Mouse (Mus musculus): Measurements from ENCODE around the gene Mark4. TPM values are rescaled to one million over a fixed set of nuclear protein-coding genes. Genes with fewer than 3 reads are reported as not detected.

Gene Mark4
- polyA plus RNA-seq, 1 experiment from 2014 or later = 19.2 TPM

DNA sequence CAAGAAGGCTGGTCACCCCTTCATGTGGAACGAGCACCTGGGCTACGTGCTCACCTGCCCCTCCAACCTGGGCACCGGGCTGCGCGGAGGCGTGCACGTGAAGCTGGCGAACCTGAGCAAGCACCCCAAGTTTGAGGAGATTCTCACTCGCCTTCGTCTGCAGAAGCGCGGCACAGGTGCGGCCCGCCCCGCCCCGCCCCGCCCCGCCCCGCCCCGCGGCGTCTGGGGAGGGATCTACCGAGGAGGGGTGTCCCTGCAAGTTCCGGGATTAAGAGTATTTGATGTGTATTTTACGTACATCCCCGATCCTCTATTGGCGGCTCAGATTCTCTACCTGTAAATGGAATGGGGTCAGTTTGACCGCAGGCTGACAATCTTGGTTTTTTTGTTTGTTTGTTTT is 38.5 kb downstream of the Mark4 start:
- H3K36me3 ChIP-seq (ENCODE audit: control insufficient read depth, insufficient read depth, low read length) = peaks cover 4% of the 10 kb centered on the region; the same call in 1 of the 2 replicates
- H3K4me1 ChIP-seq (ENCODE audit: control insufficient read depth, insufficient read depth, low read length) = no peaks in the 10 kb centered on the region
- no peak overlapping the region for H3K4me2 ChIP-seq (ENCODE audit: low read depth, low read length)
- ATAC-seq (ENCODE audit: low read depth) = no peak
- no peak overlapping the region for H3K27ac ChIP-seq (ENCODE audit: low read depth, low read length)
- no peaks in the 10 kb centered on the region for H3K9me3 ChIP-seq (ENCODE audit: control insufficient read depth, low read length)
- peaks cover 16% of the 10 kb centered on the region for H3K27me3 ChIP-seq (ENCODE audit: control insufficient read depth, insufficient read depth, low read length)
- H3K9ac ChIP-seq (replicated peaks; ENCODE audit: low read depth, low read length) = no peak overlapping the region
- WGBS = 7% methylated on average over 28 of the region's 28 CpGs
- H3K4me3 ChIP-seq (ENCODE audit: low read depth, low read length) = no peak overlapping the region

DNA sequence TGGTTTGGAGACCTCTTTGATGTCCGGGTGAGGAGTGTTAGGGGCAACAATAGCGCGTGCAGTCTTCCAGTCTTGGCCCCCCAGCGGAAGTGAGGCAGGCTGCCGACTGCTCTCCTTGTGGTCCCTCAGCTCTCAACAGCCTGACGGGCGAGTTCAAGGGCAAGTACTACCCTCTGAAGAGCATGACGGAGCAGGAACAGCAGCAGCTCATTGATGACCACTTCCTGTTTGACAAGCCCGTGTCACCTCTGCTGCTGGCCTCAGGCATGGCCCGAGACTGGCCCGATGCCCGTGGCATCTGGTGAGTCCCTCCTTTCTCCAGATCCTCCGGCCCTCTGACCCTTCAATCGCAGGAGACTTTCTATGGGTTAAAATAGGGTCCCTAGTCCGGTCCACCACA is 42.0 kb downstream of the Mark4 start:
- H3K9me3 ChIP-seq (ENCODE audit: control insufficient read depth, low read length) = no peaks in the 10 kb centered on the region
- no peaks in the 10 kb centered on the region for H3K4me1 ChIP-seq (ENCODE audit: control insufficient read depth, insufficient read depth, low read length)
- no peak overlapping the region for H3K27ac ChIP-seq (ENCODE audit: low read depth, low read length)
- no peak overlapping the region for H3K9ac ChIP-seq (replicated peaks; ENCODE audit: low read depth, low read length)
- peaks cover 16% of the 10 kb centered on the region for H3K27me3 ChIP-seq (ENCODE audit: control insufficient read depth, insufficient read depth, low read length)
- no peaks in the 10 kb centered on the region for H3K36me3 ChIP-seq (ENCODE audit: control insufficient read depth, insufficient read depth, low read length)
- H3K4me2 ChIP-seq (ENCODE audit: low read depth, low read length) = no peak overlapping the region
- ATAC-seq (ENCODE audit: low read depth) = no peak
- no peak overlapping the region for H3K4me3 ChIP-seq (ENCODE audit: low read depth, low read length)
- 76% methylated on average over 15 of the region's 15 CpGs for WGBS

DNA sequence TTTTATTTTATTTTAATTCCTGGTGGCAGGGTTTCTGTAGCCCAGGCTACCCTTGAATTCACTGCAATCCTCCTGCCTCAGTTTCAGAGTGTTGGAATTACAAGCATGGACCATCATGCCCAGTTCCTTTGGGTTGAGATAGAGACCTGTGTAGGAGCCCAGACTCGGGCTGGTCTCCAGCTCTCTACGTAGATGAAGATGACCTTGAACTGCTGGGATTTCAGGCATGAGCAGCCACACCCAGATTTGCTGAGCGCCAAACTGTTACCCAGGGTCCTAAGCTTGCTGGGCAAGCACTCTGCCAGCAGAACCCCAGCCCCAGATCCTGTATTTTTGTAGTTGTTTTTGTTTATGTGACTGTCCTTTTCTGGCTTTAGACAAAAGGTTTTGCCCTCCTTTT is 45.1 kb downstream of the Mark4 start:
- Histone ChIP-seq H3K9ac (replicated peaks; ENCODE audit: low read depth, low read length) (no peak overlapping the region), H3K27me3 (ENCODE audit: control insufficient read depth, insufficient read depth, low read length) (no peaks in the 10 kb centered on the region), H3K36me3 (ENCODE audit: control insufficient read depth, insufficient read depth, low read length) (no peaks in the 10 kb centered on the region), H3K27ac (ENCODE audit: low read depth, low read length) (no peak overlapping the region), H3K9me3 (ENCODE audit: control insufficient read depth, low read length) (no peaks in the 10 kb centered on the region), H3K4me1 (ENCODE audit: control insufficient read depth, insufficient read depth, low read length) (no peaks in the 10 kb centered on the region), H3K4me2 (ENCODE audit: low read depth, low read length) (no peak overlapping the region), H3K4me3 (ENCODE audit: low read depth, low read length) (no peak overlapping the region)
- ATAC-seq (ENCODE audit: low read depth) = no peak
- 87% methylated on average over 3 of the region's 3 CpGs for WGBS

DNA sequence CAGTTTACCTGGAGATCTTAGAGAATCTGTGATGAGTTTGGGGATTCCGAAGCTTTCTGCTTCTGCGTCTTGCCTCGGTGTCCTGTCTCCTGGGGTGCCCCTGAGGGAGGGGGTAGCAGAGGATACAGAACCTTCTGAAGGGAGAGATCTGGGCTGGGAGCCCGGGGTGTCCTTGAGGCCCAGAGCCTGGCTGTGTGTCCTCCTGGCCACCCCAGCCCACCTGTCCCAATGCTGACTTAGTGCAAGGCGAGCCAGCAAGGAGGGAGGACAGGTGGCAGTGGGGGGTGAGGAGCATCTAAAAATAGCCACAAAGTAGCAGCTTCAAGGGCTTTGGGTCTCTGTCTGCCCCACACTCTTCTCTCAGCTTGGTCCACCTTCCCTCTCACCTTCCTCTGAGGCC is 46.8 kb downstream of the Mark4 start:
- Histone ChIP-seq H3K9ac (replicated peaks; ENCODE audit: low read depth, low read length) (no peak overlapping the region), H3K4me2 (ENCODE audit: low read depth, low read length) (no peak overlapping the region), H3K27ac (ENCODE audit: low read depth, low read length) (no peak overlapping the region), H3K4me1 (ENCODE audit: control insufficient read depth, insufficient read depth, low read length) (no peaks in the 10 kb centered on the region), H3K36me3 (ENCODE audit: control insufficient read depth, insufficient read depth, low read length) (no peaks in the 10 kb centered on the region), H3K9me3 (ENCODE audit: control insufficient read depth, low read length) (no peaks in the 10 kb centered on the region), H3K4me3 (ENCODE audit: low read depth, low read length) (no peak overlapping the region), H3K27me3 (ENCODE audit: control insufficient read depth, insufficient read depth, low read length) (no peaks in the 10 kb centered on the region)
- ATAC-seq (ENCODE audit: low read depth) = no peak
- WGBS = 78% methylated on average over 5 of the region's 5 CpGs

DNA sequence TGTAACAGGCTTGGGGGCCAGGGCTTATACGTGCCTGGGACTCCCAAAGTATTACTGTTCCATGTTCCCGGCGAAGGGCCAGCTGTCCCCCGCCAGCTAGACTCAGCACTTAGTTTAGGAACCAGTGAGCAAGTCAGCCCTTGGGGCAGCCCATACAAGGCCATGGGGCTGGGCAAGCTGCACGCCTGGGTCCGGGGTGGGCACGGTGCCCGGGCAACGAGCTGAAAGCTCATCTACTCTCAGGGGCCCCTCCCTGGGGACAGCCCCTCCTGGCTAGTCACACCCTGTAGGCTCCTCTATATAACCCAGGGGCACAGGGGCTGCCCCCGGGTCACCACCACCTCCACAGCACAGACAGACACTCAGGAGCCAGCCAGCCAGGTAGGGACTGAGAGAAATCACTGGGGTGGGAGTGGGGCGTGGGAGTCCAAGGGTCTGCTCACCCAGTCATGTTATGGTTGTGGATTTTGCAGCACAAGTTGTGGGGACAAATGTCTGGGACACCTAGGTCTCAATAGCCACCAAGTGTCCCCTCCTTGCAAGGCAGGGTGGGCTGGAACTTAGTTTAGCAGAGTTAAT is 47.8 kb downstream of the Mark4 start:
- H3K36me3 ChIP-seq (ENCODE audit: control insufficient read depth, insufficient read depth, low read length) = no peaks in the 10 kb centered on the region
- no peak for ATAC-seq (ENCODE audit: low read depth)
- no peaks in the 10 kb centered on the region for H3K9me3 ChIP-seq (ENCODE audit: control insufficient read depth, low read length)
- whole genome bisulfite sequencing = 83% methylated on average over 11 of the region's 11 CpGs
- H3K4me1 ChIP-seq (ENCODE audit: control insufficient read depth, insufficient read depth, low read length) = no peaks in the 10 kb centered on the region
- no peak overlapping the region for H3K27ac ChIP-seq (ENCODE audit: low read depth, low read length)
- H3K4me2 ChIP-seq (ENCODE audit: low read depth, low read length) = no peak overlapping the region
- no peak overlapping the region for H3K4me3 ChIP-seq (ENCODE audit: low read depth, low read length)
- H3K9ac ChIP-seq (replicated peaks; ENCODE audit: low read depth, low read length) = no peak overlapping the region
- no peaks in the 10 kb centered on the region for H3K27me3 ChIP-seq (ENCODE audit: control insufficient read depth, insufficient read depth, low read length)

DNA sequence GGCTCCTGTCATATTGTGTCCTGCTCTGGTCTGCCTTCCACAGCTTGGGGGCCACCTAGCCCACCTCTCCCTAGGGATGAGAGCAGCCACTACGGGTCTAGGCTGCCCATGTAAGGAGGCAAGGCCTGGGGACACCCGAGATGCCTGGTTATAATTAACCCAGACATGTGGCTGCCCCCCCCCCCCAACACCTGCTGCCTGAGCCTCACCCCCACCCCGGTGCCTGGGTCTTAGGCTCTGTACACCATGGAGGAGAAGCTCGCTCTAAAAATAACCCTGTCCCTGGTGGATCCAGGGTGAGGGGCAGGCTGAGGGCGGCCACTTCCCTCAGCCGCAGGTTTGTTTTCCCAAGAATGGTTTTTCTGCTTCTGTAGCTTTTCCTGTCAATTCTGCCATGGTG is 48.9 kb downstream of the Mark4 start:
- 73% methylated on average over 6 of the region's 6 CpGs for WGBS
- H3K4me1 ChIP-seq (ENCODE audit: control insufficient read depth, insufficient read depth, low read length) = no peaks in the 10 kb centered on the region
- no peak overlapping the region for H3K9ac ChIP-seq (replicated peaks; ENCODE audit: low read depth, low read length)
- no peak overlapping the region for H3K4me2 ChIP-seq (ENCODE audit: low read depth, low read length)
- H3K27me3 ChIP-seq (ENCODE audit: control insufficient read depth, insufficient read depth, low read length) = peaks cover 4% of the 10 kb centered on the region; the same call in 1 of the 2 replicates
- H3K36me3 ChIP-seq (ENCODE audit: control insufficient read depth, insufficient read depth, low read length) = no peaks in the 10 kb centered on the region
- no peak overlapping the region for H3K4me3 ChIP-seq (ENCODE audit: low read depth, low read length)
- no peak overlapping the region for H3K27ac ChIP-seq (ENCODE audit: low read depth, low read length)
- H3K9me3 ChIP-seq (ENCODE audit: control insufficient read depth, low read length) = no peaks in the 10 kb centered on the region
- ATAC-seq (ENCODE audit: low read depth) = no peak

DNA sequence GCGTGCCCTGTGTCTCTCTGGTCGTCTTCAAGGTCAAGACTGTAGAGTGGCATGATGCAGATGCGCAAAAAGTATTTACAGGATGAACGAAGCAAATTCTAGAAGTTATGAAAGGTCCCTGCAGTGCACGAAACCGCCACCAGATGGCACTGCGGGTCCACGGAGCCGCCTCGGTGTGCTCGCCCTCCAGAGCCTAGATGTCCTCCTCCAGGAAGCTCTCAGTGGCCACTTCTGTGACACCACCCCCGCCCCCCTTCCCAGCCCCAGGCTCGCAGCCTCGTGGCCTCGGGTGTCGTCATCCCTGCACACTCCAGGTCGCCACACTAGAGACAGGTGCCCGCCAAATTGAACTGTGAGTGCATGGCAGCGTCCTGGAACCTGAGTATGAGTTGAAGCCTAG is 53.2 kb downstream of the Mark4 start:
- Histone ChIP-seq H3K9ac (replicated peaks; ENCODE audit: low read depth, low read length) (no peak overlapping the region), H3K27ac (ENCODE audit: low read depth, low read length) (no peak overlapping the region), H3K4me2 (ENCODE audit: low read depth, low read length) (peak overlapping the region; percentile 35), H3K9me3 (ENCODE audit: control insufficient read depth, low read length) (no peaks in the 10 kb centered on the region; the same call in 1 of the 2 replicates), H3K4me1 (ENCODE audit: control insufficient read depth, insufficient read depth, low read length) (peaks cover 8% of the 10 kb centered on the region; the same call in 1 of the 2 replicates), H3K36me3 (ENCODE audit: control insufficient read depth, insufficient read depth, low read length) (no peaks in the 10 kb centered on the region), H3K4me3 (ENCODE audit: low read depth, low read length) (no peak overlapping the region), H3K27me3 (ENCODE audit: control insufficient read depth, insufficient read depth, low read length) (peaks cover 17% of the 10 kb centered on the region)
- 4% methylated on average over 19 of the region's 19 CpGs for WGBS
- ATAC-seq (ENCODE audit: low read depth) = peak; percentile 75; the same call in 1 of the 2 replicates

DNA sequence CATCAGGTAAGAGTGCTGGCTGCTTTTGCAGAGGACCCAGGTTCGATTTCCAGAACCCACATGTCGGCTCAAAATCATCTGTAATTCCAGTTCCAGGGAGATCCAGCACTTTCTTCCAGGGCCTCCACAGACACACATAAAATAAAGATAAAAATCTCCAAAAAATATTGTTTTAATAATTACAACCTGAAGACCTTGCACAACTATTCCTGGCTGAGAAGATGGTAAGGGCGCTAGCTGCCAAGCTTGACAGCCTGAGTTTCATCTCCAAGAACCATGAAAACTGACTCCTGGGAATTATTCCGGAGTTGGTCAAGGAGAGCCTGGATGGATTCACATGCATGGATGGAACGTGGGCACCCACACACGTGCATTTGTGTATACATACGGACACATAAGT is 54.1 kb downstream of the Mark4 start, which contains the start of gene Ckm:
Ckm (plus strand) TSS at position 301 of the 400 bp plus-strand sequence.
- peaks cover 8% of the 10 kb centered on the region; the same call in 1 of the 2 replicates for H3K4me1 ChIP-seq (ENCODE audit: control insufficient read depth, insufficient read depth, low read length)
- H3K4me2 ChIP-seq (ENCODE audit: low read depth, low read length) = peak within 1 kb of the TSS; percentile 92
- ATAC-seq (ENCODE audit: low read depth) = no peak
- H3K27ac ChIP-seq (ENCODE audit: low read depth, low read length) = no peak within 1 kb of the TSS
- H3K36me3 ChIP-seq (ENCODE audit: control insufficient read depth, insufficient read depth, low read length) = no peaks in the 10 kb centered on the region
- no peaks in the 10 kb centered on the region; the same call in 1 of the 2 replicates for H3K9me3 ChIP-seq (ENCODE audit: control insufficient read depth, low read length)
- H3K4me3 ChIP-seq (ENCODE audit: low read depth, low read length) = peak within 1 kb of the TSS; percentile 39
- H3K27me3 ChIP-seq (ENCODE audit: control insufficient read depth, insufficient read depth, low read length) = peaks cover 17% of the 10 kb centered on the region
- WGBS = 51% methylated on average over 7 of the region's 7 CpGs
- H3K9ac ChIP-seq (replicated peaks; ENCODE audit: low read depth, low read length) = peak within 1 kb of the TSS; percentile 47

DNA sequence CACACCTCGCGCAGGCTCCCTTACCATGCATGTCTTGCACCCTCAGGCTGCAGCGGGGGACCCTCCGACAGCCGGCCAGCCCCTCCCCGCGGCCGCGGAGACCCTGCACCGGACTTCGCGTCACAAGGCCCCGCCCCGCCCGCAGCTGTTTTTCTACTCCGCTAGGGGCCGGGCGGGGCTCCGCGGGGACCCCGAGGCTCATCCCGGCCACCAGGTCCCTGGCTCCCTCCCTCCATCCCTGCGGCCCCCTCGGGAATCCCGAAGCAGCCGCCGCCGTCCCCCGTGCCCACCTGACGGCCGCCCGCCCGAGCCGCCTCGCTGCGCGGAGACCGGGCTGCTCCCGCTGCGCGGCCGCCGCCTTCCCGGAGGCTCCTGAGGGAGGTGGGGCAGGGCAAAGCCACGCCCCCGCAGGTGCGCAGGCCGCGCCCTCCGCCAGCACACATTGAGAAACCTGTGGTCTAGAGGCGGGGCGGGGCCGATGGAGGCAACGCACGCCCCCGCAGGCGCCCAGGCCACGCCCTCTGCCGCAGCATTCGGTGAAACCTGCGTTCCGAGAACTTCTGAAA is 54.8 kb downstream of the Mark4 start, which contains the start of gene Klc3:
Klc3 (minus strand) TSS at position 374 of the 566 bp plus-strand sequence.
- Histone ChIP-seq H3K9me3 (ENCODE audit: control insufficient read depth, low read length) (no peaks in the 10 kb centered on the region; the same call in 1 of the 2 replicates), H3K4me1 (ENCODE audit: control insufficient read depth, insufficient read depth, low read length) (peaks cover 8% of the 10 kb centered on the region; the same call in 1 of the 2 replicates), H3K36me3 (ENCODE audit: control insufficient read depth, insufficient read depth, low read length) (no peaks in the 10 kb centered on the region), H3K9ac (replicated peaks; ENCODE audit: low read depth, low read length) (peak within 1 kb of the TSS; percentile 47), H3K4me2 (ENCODE audit: low read depth, low read length) (peak within 1 kb of the TSS; percentile 92), H3K27me3 (ENCODE audit: control insufficient read depth, insufficient read depth, low read length) (peaks cover 17% of the 10 kb centered on the region), H3K4me3 (ENCODE audit: low read depth, low read length) (peak within 1 kb of the TSS; percentile 39), H3K27ac (ENCODE audit: low read depth, low read length) (no peak within 1 kb of the TSS)
- under 1% methylated on average over 56 of the region's 62 CpGs for WGBS
- ATAC-seq (ENCODE audit: low read depth) = 0 out of 2 replicates have a peak, but pooled peaks have one; percentile 18

Measured in neural tube, embryonic 14.5 days (tissue).